Mouse (Mus musculus): ENCODE measurements at regions not wholly inside any gene's neighbourhood (a gene's known extent, or its start where the extent isn't known, plus 50 kb on each side); places are given as distances from the start of the nearest gene placed in this dataset.

- TF ChIP-seq POLR2A (IDR thresholded peaks at IDR 0.05; ENCODE audit: low read depth, low read length) = no peak
- TF ChIP-seq CTCF (IDR thresholded peaks at IDR 0.05; ENCODE audit: borderline replicate concordance, insufficient read depth, low read length) = no peak
Observed at GRCm38 (mm10) chr9:104413021-104413420, 75.5 kb upstream of the Acpp start.

Measured in embryonic fibroblast, embryonic 13.5 days (primary cell).